Mouse (Mus musculus) embryo, embryonic 9.5 days (tissue): ENCODE measurements around the gene Fam149a.
A peak's percentile ranks its signal among the peaks of the same experiment; 100 is the strongest.
"Not testable (repeated sequence)": the region's sequence is repeated elsewhere in the genome, so short reads cannot be mapped to it uniquely, and the experiment has no call there.

Experiments used
- DNase-seq: peaks from one replicate; pipeline ENCODE4 v3.0.0-alpha.2; 2017; ENCODE audit errors: extremely low spot score

Fam149a gene

GRCm38 (mm10) chr8:45332685-45333409, 49.2 kb downstream of the Fam149a start, which contains the start of gene Cyp4v3:
Gene Cyp4v3 (minus strand): TSS chr8:45333216.
- peak; percentile 53 for DNase-seq

- DNase-seq = no peak
Measured at GRCm38 (mm10) chr8:45330856-45331255, 51.2 kb downstream of the Fam149a start.

- no peak for DNase-seq
Measured at GRCm38 (mm10) chr8:45329206-45329980, 52.7 kb downstream of the Fam149a start.

- DNase-seq = not testable (repeated sequence)
Measured at GRCm38 (mm10) chr8:45327076-45327475, 55.0 kb downstream of the Fam149a start.

GRCm38 (mm10) chr8:45324151-45324550, 57.9 kb downstream of the Fam149a start:
- no peak for DNase-seq

GRCm38 (mm10) chr8:45321365-45321764, 60.7 kb downstream of the Fam149a start:
- DNase-seq = no peak

- no peak for DNase-seq
Measured at GRCm38 (mm10) chr8:45320930-45321329, 61.2 kb downstream of the Fam149a start.

- DNase-seq = no peak
Measured at GRCm38 (mm10) chr8:45310967-45311366, 71.1 kb downstream of the Fam149a start.

GRCm38 (mm10) chr8:45308366-45308765, 73.7 kb downstream of the Fam149a start, which contains the start of gene Gm45753:
Gene Gm45753 (minus strand): TSS chr8:45308466.
- DNase-seq = no peak

- no peak for DNase-seq
Measured at GRCm38 (mm10) chr8:45305479-45305878, 76.6 kb downstream of the Fam149a start.

- no peak for DNase-seq
Measured at GRCm38 (mm10) chr8:45304354-45304753, 77.7 kb downstream of the Fam149a start.

- no peak for DNase-seq
Measured at GRCm38 (mm10) chr8:45302390-45302789, 79.7 kb downstream of the Fam149a start.

- DNase-seq = no peak
Measured at GRCm38 (mm10) chr8:45295276-45295675, 86.8 kb downstream of the Fam149a start.

- no peak for DNase-seq
Measured at GRCm38 (mm10) chr8:45294687-45295086, 87.4 kb downstream of the Fam149a start, which contains the start of gene Klkb1. Gene Klkb1 (minus strand): TSS chr8:45294859.

- no peak for DNase-seq
Measured at GRCm38 (mm10) chr8:45291790-45292189, 90.3 kb downstream of the Fam149a start.
